Mouse (Mus musculus) heart, embryonic 10.5 days (tissue): ENCODE results near the gene Mxi1. TPM values are rescaled to one million over a fixed set of nuclear protein-coding genes. Genes with fewer than 3 reads are reported as not detected.

Experiments used
- DNase-seq: peaks from one replicate; pipeline ENCODE4 v3.0.0-alpha.2; 2017; ENCODE audit warnings: low spot score
- H3K27ac ChIP-seq: fragments of 300-500 bp; sonication (generic); 2 replicates; pipeline ENCODE4 v1.5.1; 2016; ENCODE audit warnings: mild to moderate bottlenecking
- H3K27me3 ChIP-seq: fragments of 300-500 bp; sonication (generic); 2 replicates; pipeline ENCODE4 v1.6.1; 2016; ENCODE audit warnings: mild to moderate bottlenecking; ENCODE audit not compliant: poor library complexity, insufficient read depth, severe bottlenecking
- H3K36me3 ChIP-seq: fragments of 300-500 bp; sonication (generic); 2 replicates; pipeline ENCODE4 v1.6.1; 2016; ENCODE audit warnings: mild to moderate bottlenecking, moderate library complexity
- H3K4me1 ChIP-seq: fragments of 300-500 bp; sonication (generic); 2 replicates; pipeline ENCODE4 v1.6.1; 2016; ENCODE audit warnings: mild to moderate bottlenecking
- H3K4me3 ChIP-seq: fragments of 300-500 bp; sonication (generic); 2 replicates; pipeline ENCODE4 v1.5.1; 2016; ENCODE audit warnings: mild to moderate bottlenecking, moderate library complexity
- H3K9me3 ChIP-seq: fragments of 300-500 bp; sonication (generic); 2 replicates; pipeline ENCODE4 v1.6.1; 2016; ENCODE audit warnings: mild to moderate bottlenecking, moderate library complexity
- WGBS: fragments of 180-500 bp; shearing (Covaris S2); methylation state at CpG from one replicate; pipeline ENCODE4 v1.1.7; 2016; 5-methylcytosine and 5-hydroxymethylcytosine counted together
- polyA plus RNA-seq: library from polyadenylated mRNA; unstranded; fragments of >200 nt; fragmentation: Nextera tagmentation; extraction: Ambion mirVana; gene quantifications from 2 replicates; pipeline ENCODE4 v1.2.1, GENCODE M21; 2016

The Mxi1 gene
- polyA plus RNA-seq, 1 experiment from 2014 or later = 28.7 TPM

- H3K4me3 ChIP-seq = peak overlapping the region; percentile 36
- no peaks in the 10 kb centered on the region for H3K27me3 ChIP-seq
- WGBS = 32% methylated on average over 9 of the region's 9 CpGs
Observed at GRCm38 (mm10) chr19:53364963-53365362, 54.6 kb downstream of the Mxi1 start.

GRCm38 (mm10) chr19:53366057-53366775, 55.9 kb downstream of the Mxi1 start:
- Histone ChIP-seq H3K4me3 (no peak overlapping the region), H3K9me3 (no peaks in the 10 kb centered on the region), H3K36me3 (0 out of 2 replicates have a peak, but pooled peaks cover 3% of the 10 kb centered on the region), H3K27me3 (no peaks in the 10 kb centered on the region), H3K27ac (no peak overlapping the region), H3K4me1 (peaks cover 35% of the 10 kb centered on the region)
- DNase-seq = no peak
- WGBS = 78% methylated on average over 11 of the region's 11 CpGs

More at GRCm38 (mm10) chr19:53364963-53365362, 54.6 kb downstream of the Mxi1 start:
- Histone ChIP-seq H3K4me1 (peaks cover 37% of the 10 kb centered on the region), H3K36me3 (0 out of 2 replicates have a peak, but pooled peaks cover 3% of the 10 kb centered on the region), H3K27ac (peak overlapping the region; percentile 72; the same call in 1 of the 2 replicates), H3K9me3 (no peaks in the 10 kb centered on the region)
- peak; percentile 87 for DNase-seq

GRCm38 (mm10) chr19:53366881-53367280, 56.6 kb downstream of the Mxi1 start:
- H3K4me1 ChIP-seq = peaks cover 39% of the 10 kb centered on the region
- DNase-seq = no peak
- H3K27ac ChIP-seq = no peak overlapping the region
- no peak overlapping the region for H3K4me3 ChIP-seq
- 79% methylated on average over 7 of the region's 7 CpGs for WGBS
- H3K9me3 ChIP-seq = no peaks in the 10 kb centered on the region
- peaks cover 9% of the 10 kb centered on the region for H3K36me3 ChIP-seq
- H3K27me3 ChIP-seq = no peaks in the 10 kb centered on the region

GRCm38 (mm10) chr19:53369469-53370043, 59.2 kb downstream of the Mxi1 start:
- DNase-seq = no peak
- Histone ChIP-seq H3K9me3 (no peaks in the 10 kb centered on the region), H3K4me1 (peaks cover 35% of the 10 kb centered on the region), H3K36me3 (peaks cover 16% of the 10 kb centered on the region), H3K27me3 (no peaks in the 10 kb centered on the region), H3K4me3 (no peak overlapping the region), H3K27ac (peak overlapping the region; percentile 37; the same call in 1 of the 2 replicates)
- WGBS = 37% methylated on average over 14 of the region's 14 CpGs

GRCm38 (mm10) chr19:53370233-53370632, 59.9 kb downstream of the Mxi1 start:
- WGBS = 73% methylated on average over 15 of the region's 15 CpGs
- H3K4me1 ChIP-seq = peaks cover 28% of the 10 kb centered on the region
- no peak overlapping the region for H3K4me3 ChIP-seq
- no peak for DNase-seq
- H3K27me3 ChIP-seq = no peaks in the 10 kb centered on the region
- no peak overlapping the region for H3K27ac ChIP-seq
- peaks cover 20% of the 10 kb centered on the region for H3K36me3 ChIP-seq
- H3K9me3 ChIP-seq = no peaks in the 10 kb centered on the region

GRCm38 (mm10) chr19:53371666-53372065, 61.3 kb downstream of the Mxi1 start, which contains the start of gene Gm10197:
Gene Gm10197, minus strand, starts transcription at chr19:53371766.
- 80% methylated on average over 13 of the region's 13 CpGs for WGBS
- Histone ChIP-seq H3K27me3 (no peaks in the 10 kb centered on the region), H3K4me1 (peaks cover 17% of the 10 kb centered on the region), H3K9me3 (no peaks in the 10 kb centered on the region), H3K27ac (0 out of 2 replicates have a peak within 1 kb of the TSS, but pooled peaks have one; percentile 3), H3K36me3 (peaks cover 29% of the 10 kb centered on the region), H3K4me3 (no peak within 1 kb of the TSS)
- no peak for DNase-seq

GRCm38 (mm10) chr19:53373570-53373969, 63.3 kb downstream of the Mxi1 start:
- Histone ChIP-seq H3K4me3 (no peak overlapping the region), H3K4me1 (peaks cover 15% of the 10 kb centered on the region), H3K27me3 (no peaks in the 10 kb centered on the region), H3K9me3 (no peaks in the 10 kb centered on the region), H3K27ac (no peak overlapping the region), H3K36me3 (peaks cover 38% of the 10 kb centered on the region)
- WGBS = 85% methylated on average over 2 of the region's 2 CpGs
- DNase-seq = no peak

- no peak for DNase-seq
- Histone ChIP-seq H3K36me3 (peaks cover 53% of the 10 kb centered on the region), H3K4me1 (peaks cover 5% of the 10 kb centered on the region), H3K9me3 (no peaks in the 10 kb centered on the region), H3K4me3 (no peak overlapping the region), H3K27ac (no peak overlapping the region), H3K27me3 (no peaks in the 10 kb centered on the region)
- 91% methylated on average over 6 of the region's 6 CpGs for WGBS
Observed at GRCm38 (mm10) chr19:53375299-53375698, 65.0 kb downstream of the Mxi1 start.

GRCm38 (mm10) chr19:53375816-53376215, 65.5 kb downstream of the Mxi1 start:
- DNase-seq = no peak
- Histone ChIP-seq H3K36me3 (peaks cover 58% of the 10 kb centered on the region), H3K27me3 (no peaks in the 10 kb centered on the region), H3K4me3 (no peak overlapping the region), H3K4me1 (peaks cover 5% of the 10 kb centered on the region), H3K27ac (no peak overlapping the region), H3K9me3 (no peaks in the 10 kb centered on the region)
- WGBS = 95% methylated on average over 9 of the region's 9 CpGs

- WGBS = 88% methylated on average over 8 of the region's 8 CpGs
- H3K27ac ChIP-seq = no peak overlapping the region
- DNase-seq = peak; percentile 16
- H3K9me3 ChIP-seq = no peaks in the 10 kb centered on the region
- no peak overlapping the region for H3K4me3 ChIP-seq
- H3K36me3 ChIP-seq = peaks cover 64% of the 10 kb centered on the region
- no peaks in the 10 kb centered on the region; the same call in 1 of the 2 replicates for H3K4me1 ChIP-seq
- H3K27me3 ChIP-seq = no peaks in the 10 kb centered on the region
Observed at GRCm38 (mm10) chr19:53377652-53378051, 67.3 kb downstream of the Mxi1 start.

GRCm38 (mm10) chr19:53378421-53378820, 68.1 kb downstream of the Mxi1 start:
- Histone ChIP-seq H3K27ac (no peak overlapping the region), H3K36me3 (peaks cover 72% of the 10 kb centered on the region), H3K9me3 (no peaks in the 10 kb centered on the region), H3K4me1 (no peaks in the 10 kb centered on the region; the same call in 1 of the 2 replicates), H3K27me3 (no peaks in the 10 kb centered on the region), H3K4me3 (no peak overlapping the region)
- DNase-seq = peak; percentile 66
- 89% methylated on average over 10 of the region's 10 CpGs for WGBS

- no peaks in the 10 kb centered on the region for H3K9me3 ChIP-seq
- DNase-seq = peak; percentile 71
- H3K4me1 ChIP-seq = no peaks in the 10 kb centered on the region
- H3K27me3 ChIP-seq = no peaks in the 10 kb centered on the region
- 77% methylated on average over 15 of the region's 15 CpGs for WGBS
- no peak overlapping the region for H3K4me3 ChIP-seq
- H3K36me3 ChIP-seq = peaks cover 95% of the 10 kb centered on the region
- H3K27ac ChIP-seq = no peak overlapping the region
Observed at GRCm38 (mm10) chr19:53383336-53383735, 73.0 kb downstream of the Mxi1 start.

GRCm38 (mm10) chr19:53389417-53389816, 79.1 kb downstream of the Mxi1 start:
- H3K4me1 ChIP-seq = peaks cover 11% of the 10 kb centered on the region
- no peaks in the 10 kb centered on the region for H3K9me3 ChIP-seq
- no peaks in the 10 kb centered on the region for H3K27me3 ChIP-seq
- peaks cover 46% of the 10 kb centered on the region for H3K36me3 ChIP-seq
- H3K27ac ChIP-seq = peak overlapping the region; percentile 97
- no peak for DNase-seq
- H3K4me3 ChIP-seq = peak overlapping the region; percentile 84
- 25% methylated on average over 6 of the region's 6 CpGs for WGBS
